Comparison of ENCODE assay signal across 25 mouse cellular contexts in genomic region chr17:28096418-28096817, GRCm38 (mm10). TPM values are rescaled to one million over a fixed set of nuclear protein-coding genes. Genes with fewer than 3 reads are reported as not detected.
DNase-seq lines count a peak whose midpoint lies in the region; ATAC-seq and TF ChIP-seq lines count a peak whose summit lies in the region.
"Had no signal": no experiment of that assay in that cellular context is flagged by ENCODE, and none has a peak within 500 bp of the region (broad histone marks: within the 10 kb centered on the region; RNA-seq: fewer than 3 reads in every experiment).

No protein-coding gene starts in this region.

- H3K4me3 ChIP-seq in kidney, embryonic 14.5 days (ENCODE audit: low read length): no peak overlapping the region
- no peak overlapping the region for H3K4me3 ChIP-seq in kidney, adult 2 months (ENCODE audit: insufficient read depth, low read depth, low read length)
- H3K4me3 ChIP-seq in limb, embryonic 13.5 days: no peak overlapping the region
- no peak overlapping the region for H3K4me3 ChIP-seq in limb, embryonic 10.5 days
- peak overlapping the region; percentile 11; the same call in 1 of the 2 replicates for H3K4me3 ChIP-seq in ES-Bruce4 (ENCODE audit: low read depth, low read length)
- no peak overlapping the region for H3K4me3 ChIP-seq in hindbrain, embryonic 13.5 days
- H3K4me3 ChIP-seq: embryonic facial prominence, embryonic 15.5 days; erythroblast, embryonic 14.5 days; forebrain, embryonic 10.5 days; gastrocnemius, adult 2 months; heart, embryonic 13.5 days; hindbrain, embryonic 12.5 days had no signal

- peaks cover 15% of the 10 kb centered on the region for H3K4me1 ChIP-seq in kidney, embryonic 14.5 days (ENCODE audit: control insufficient read depth, insufficient read depth, low read length)
- H3K4me1 ChIP-seq in kidney, adult 2 months (ENCODE audit: control insufficient read depth, insufficient read depth, low read length): no peaks in the 10 kb centered on the region
- H3K4me1 ChIP-seq in limb, embryonic 13.5 days: peaks cover 36% of the 10 kb centered on the region
- peaks cover 35% of the 10 kb centered on the region for H3K4me1 ChIP-seq in limb, embryonic 10.5 days
- H3K4me1 ChIP-seq in ES-Bruce4 (ENCODE audit: control insufficient read depth, insufficient read depth, low read length): peaks cover 2% of the 10 kb centered on the region
- peaks cover 8% of the 10 kb centered on the region for H3K4me1 ChIP-seq in hindbrain, embryonic 13.5 days (replicated peaks)
- H3K4me1 ChIP-seq: hindbrain, embryonic 12.5 days had no signal

- no peak for DNase-seq in kidney, adult 2 months
- no peak for DNase-seq in limb, embryonic 10.5 days (ENCODE audit: low spot score)
- DNase-seq: cerebellum, adult 11-12 months; cerebellum, adult 9-10 months; cerebellum, postnatal 25 days; gastrocnemius, adult 2 months; gastrocnemius, postnatal 36 days; heart, adult 11 months; heart, postnatal 36 days had no signal

- ATAC-seq in kidney, embryonic 14.5 days (ENCODE audit: low FRiP score, low TSS enrichment): no peak
- ATAC-seq in limb, embryonic 13.5 days (ENCODE audit: low FRiP score, low read depth): no peak
- ATAC-seq in megakaryocyte progenitor cell, adult 5-6 weeks (replicated peaks; ENCODE audit: poor library complexity): peak; percentile 48; the same call in 1 of the 2 replicates
- ATAC-seq in hindbrain, embryonic 13.5 days (ENCODE audit: low FRiP score): no peak
- ATAC-seq: activated CD4-positive, CD25-positive, alpha-beta regulatory T cell, adult 4 months; CD4-positive, CD25-positive, alpha-beta regulatory T cell, adult 4 months; forebrain, embryonic 14.5 days; hindbrain, postnatal 0 days; Patski had no signal

- TF ChIP-seq POLR2A in kidney, adult 2 months (IDR thresholded peaks at IDR 0.05; ENCODE audit: low read depth, low read length): no peak
- no peak for TF ChIP-seq POLR2A in ES-Bruce4 (IDR thresholded peaks at IDR 0.05; ENCODE audit: insufficient read depth, low read length)

- H3K9ac ChIP-seq in kidney, embryonic 14.5 days (ENCODE audit: low read depth, low read length): no peak overlapping the region
- 0 out of 2 replicates have a peak overlapping the region, but pooled peaks have one; percentile 13 for H3K9ac ChIP-seq in limb, embryonic 13.5 days
- H3K9ac ChIP-seq in ES-Bruce4 (ENCODE audit: low read depth, poor library complexity, severe bottlenecking): no peak overlapping the region
- H3K9ac ChIP-seq in hindbrain, embryonic 13.5 days: no peak overlapping the region
- H3K9ac ChIP-seq: embryonic facial prominence, embryonic 15.5 days; heart, embryonic 13.5 days; hindbrain, embryonic 12.5 days had no signal

- TF ChIP-seq EP300 in ES-Bruce4 (IDR thresholded peaks at IDR 0.05; ENCODE audit: insufficient read depth, low read depth, low read length): no peak

- 68% methylated on average over 10 of the region's 10 CpGs for WGBS in kidney, embryonic 14.5 days
- 75% methylated on average over 10 of the region's 10 CpGs for WGBS in kidney, adult 2 months
- WGBS in limb, embryonic 13.5 days: 74% methylated on average over 10 of the region's 10 CpGs
- 94% methylated on average over 10 of the region's 10 CpGs for WGBS in limb, embryonic 10.5 days
- 85% methylated on average over 10 of the region's 10 CpGs for WGBS in hindbrain, embryonic 13.5 days

- TF ChIP-seq CTCF in kidney, adult 2 months (conservative IDR thresholded peaks at IDR 0.05; ENCODE audit: insufficient read depth, insufficient read length, low read depth, low read length): no peak
- TF ChIP-seq CTCF in ES-Bruce4 (IDR thresholded peaks at IDR 0.05; ENCODE audit: low read depth, low read length): no peak

- H3K9me3 ChIP-seq in kidney, embryonic 14.5 days (ENCODE audit: control insufficient read depth, low read length): peaks cover 8% of the 10 kb centered on the region; the same call in 1 of the 2 replicates
- peaks cover 4% of the 10 kb centered on the region for H3K9me3 ChIP-seq in limb, embryonic 13.5 days
- no peaks in the 10 kb centered on the region for H3K9me3 ChIP-seq in limb, embryonic 10.5 days (replicated peaks)
- H3K9me3 ChIP-seq in ES-Bruce4 (replicated peaks; ENCODE audit: control insufficient read depth, insufficient read depth, low read length, poor library complexity, severe bottlenecking): no peaks in the 10 kb centered on the region
- 0 out of 2 replicates have a peak, but pooled peaks cover 2% of the 10 kb centered on the region for H3K9me3 ChIP-seq in hindbrain, embryonic 13.5 days
- H3K9me3 ChIP-seq: embryonic facial prominence, embryonic 15.5 days had no signal

- H3K27me3 ChIP-seq in kidney, embryonic 14.5 days (ENCODE audit: control insufficient read depth, insufficient read depth, low read length): no peaks in the 10 kb centered on the region
- no peaks in the 10 kb centered on the region for H3K27me3 ChIP-seq in kidney, adult 2 months (replicated peaks; ENCODE audit: control insufficient read depth, insufficient read depth, low read length)
- H3K27me3 ChIP-seq in limb, embryonic 13.5 days: no peaks in the 10 kb centered on the region
- no peaks in the 10 kb centered on the region for H3K27me3 ChIP-seq in limb, embryonic 10.5 days (ENCODE audit: low read depth, poor library complexity, severe bottlenecking)
- no peaks in the 10 kb centered on the region for H3K27me3 ChIP-seq in ES-Bruce4 (ENCODE audit: control insufficient read depth, insufficient read depth, low read length, poor library complexity, severe bottlenecking)
- H3K27me3 ChIP-seq in hindbrain, embryonic 13.5 days: no peaks in the 10 kb centered on the region
- H3K27me3 ChIP-seq: embryonic facial prominence, embryonic 15.5 days; hindbrain, embryonic 12.5 days had no signal

- no peaks in the 10 kb centered on the region for H3K36me3 ChIP-seq in kidney, embryonic 14.5 days (ENCODE audit: control insufficient read depth, insufficient read depth, low read length)
- H3K36me3 ChIP-seq in kidney, adult 2 months (ENCODE audit: control insufficient read depth, insufficient read depth, low read length): no peaks in the 10 kb centered on the region
- no peaks in the 10 kb centered on the region for H3K36me3 ChIP-seq in limb, embryonic 13.5 days
- H3K36me3 ChIP-seq in limb, embryonic 10.5 days: 0 out of 2 replicates have a peak, but pooled peaks cover 2% of the 10 kb centered on the region
- no peaks in the 10 kb centered on the region for H3K36me3 ChIP-seq in ES-Bruce4 (ENCODE audit: control insufficient read depth, insufficient read depth, low read length, poor library complexity, severe bottlenecking)
- no peaks in the 10 kb centered on the region for H3K36me3 ChIP-seq in hindbrain, embryonic 13.5 days
- H3K36me3 ChIP-seq: embryonic facial prominence, embryonic 15.5 days; forebrain, embryonic 10.5 days; heart, embryonic 13.5 days; hindbrain, embryonic 12.5 days had no signal

- no peak overlapping the region for H3K4me2 ChIP-seq in kidney, embryonic 14.5 days (replicated peaks; ENCODE audit: low read depth, low read length)
- no peak overlapping the region for H3K4me2 ChIP-seq in limb, embryonic 13.5 days (replicated peaks)
- no peak overlapping the region for H3K4me2 ChIP-seq in hindbrain, embryonic 13.5 days
- H3K4me2 ChIP-seq: embryonic facial prominence, embryonic 15.5 days; heart, embryonic 13.5 days; hindbrain, embryonic 12.5 days had no signal

- peak overlapping the region; percentile 59 for H3K27ac ChIP-seq in kidney, embryonic 14.5 days (ENCODE audit: low read depth, low read length)
- no peak overlapping the region for H3K27ac ChIP-seq in kidney, adult 2 months (ENCODE audit: insufficient read depth, low read depth, low read length)
- peak overlapping the region; percentile 52 for H3K27ac ChIP-seq in limb, embryonic 13.5 days
- H3K27ac ChIP-seq in limb, embryonic 10.5 days: no peak overlapping the region
- H3K27ac ChIP-seq in ES-Bruce4 (ENCODE audit: insufficient read depth, low read length): no peak overlapping the region
- H3K27ac ChIP-seq in hindbrain, embryonic 13.5 days: no peak overlapping the region
- H3K27ac ChIP-seq: embryonic facial prominence, embryonic 15.5 days; gastrocnemius, adult 2 months; heart, embryonic 13.5 days; hindbrain, embryonic 12.5 days; hindbrain, postnatal 0 days had no signal

RNA-seq across cellular contexts. Expression of gene Tcp11, which starts 16.0 kb away (rescaled TPM):
- polyA plus RNA-seq in kidney, embryonic 14.5 days (2014; fragmentation: Nextera tagmentation; extraction: Ambion mirVana): 4.9 and 5.8 TPM in 2 replicates
- 1.4 and 2.5 TPM in 2 replicates for polyA plus RNA-seq in kidney, adult 2 months (2012; rRNA removed)
- polyA plus RNA-seq in limb, embryonic 13.5 days (2015; fragmentation: Nextera tagmentation; extraction: Ambion mirVana): 1.4 and 1.9 TPM in 2 replicates
- polyA plus RNA-seq in limb, embryonic 10.5 days (2016; fragmentation: Nextera tagmentation; extraction: Ambion mirVana): 0.97 and 1.1 TPM in 2 replicates
- 11.6 and 18.9 TPM in 2 replicates for polyA plus RNA-seq in ES-Bruce4 (2011; ENCODE audit: insufficient read depth, insufficient read length, low read depth, missing spikeins)
- total RNA-seq in megakaryocyte progenitor cell, adult 5-6 weeks (2015): 0.67 and 1.4 TPM in 2 replicates
- total RNA-seq in megakaryocyte progenitor cell, adult 5-6 weeks (2017): 2.4 and 2.5 TPM in 2 replicates
- polyA plus RNA-seq in hindbrain, embryonic 13.5 days (2015; fragmentation: Nextera tagmentation; extraction: Ambion mirVana): 1.4 and 1.7 TPM in 2 replicates
- total RNA-seq: adrenal gland, adult 18-20 months; gastrocnemius, adult 2 months; gastrocnemius, postnatal 36 days; heart, postnatal 36 days had no signal
- polyA plus RNA-seq: erythroblast, embryonic 14.5 days had no signal

RNA-seq across cellular contexts. Expression of gene Scube3, which starts 45.5 kb away (rescaled TPM):
- polyA plus RNA-seq in kidney, embryonic 14.5 days (2014; fragmentation: Nextera tagmentation; extraction: Ambion mirVana): 20.5 and 31.3 TPM in 2 replicates
- polyA plus RNA-seq in kidney, adult 2 months (2012; rRNA removed): 2.4 and 5.4 TPM in 2 replicates
- polyA plus RNA-seq in limb, embryonic 13.5 days (2015; fragmentation: Nextera tagmentation; extraction: Ambion mirVana): 10.3 and 11.3 TPM in 2 replicates
- 10.9 and 11.0 TPM in 2 replicates for polyA plus RNA-seq in limb, embryonic 10.5 days (2016; fragmentation: Nextera tagmentation; extraction: Ambion mirVana)
- 17.9 and 18.0 TPM in 2 replicates for polyA plus RNA-seq in ES-Bruce4 (2011; ENCODE audit: insufficient read depth, insufficient read length, low read depth, missing spikeins)
- total RNA-seq in megakaryocyte progenitor cell, adult 5-6 weeks (2015): 0.02 and 0.07 TPM in 2 replicates
- total RNA-seq in megakaryocyte progenitor cell, adult 5-6 weeks (2017): 0.08 and 0.14 TPM in 2 replicates
- 5.1 and 5.7 TPM in 2 replicates for polyA plus RNA-seq in hindbrain, embryonic 13.5 days (2015; fragmentation: Nextera tagmentation; extraction: Ambion mirVana)
- polyA plus RNA-seq: activated CD4-positive, CD25-positive, alpha-beta regulatory T cell, adult 4 months; CD4-positive, CD25-positive, alpha-beta regulatory T cell, adult 4 months; erythroblast, embryonic 14.5 days had no signal

Comparison
In these comparisons a context has a peak if more than half of its experiments do, and no peak if none do; other contexts are left out.
1. H3K27ac ChIP-seq: peak in kidney, embryonic 14.5 days (single experiment) and limb, embryonic 13.5 days (single experiment); none in kidney, adult 2 months (single experiment), limb, embryonic 10.5 days (single experiment), ES-Bruce4 (single experiment) and hindbrain, embryonic 13.5 days (single experiment).